Mouse (Mus musculus) embryonic facial prominence, embryonic 14.5 days (tissue): ENCODE results near the gene Fasn. TPM values are rescaled to one million over a fixed set of nuclear protein-coding genes. Genes with fewer than 3 reads are reported as not detected.

Source experiments
- ATAC-seq: fragments of 200-750 bp; cut with Nextera tagmentation; 2 replicates; pipeline ENCODE4 v1.8.0; 2017; ENCODE audit warnings: low read depth, moderate number of reproducible peaks, moderate TSS enrichment
- DNase-seq: peaks from one replicate; pipeline ENCODE4 v3.0.0-alpha.2; 2015; ENCODE audit warnings: low spot score
- H3K27ac ChIP-seq: fragments of 300-500 bp; sonication (generic); replicated peaks from 2 replicates; pipeline ENCODE4 v1.5.1; 2014; ENCODE audit warnings: low read depth, mild to moderate bottlenecking, low read length, moderate library complexity
- H3K27me3 ChIP-seq: fragments of 300-500 bp; sonication (generic); replicated peaks from 2 replicates; pipeline ENCODE4 v1.6.1; 2014; ENCODE audit warnings: low read length; ENCODE audit not compliant: control insufficient read depth, insufficient read depth
- H3K36me3 ChIP-seq: fragments of 300-500 bp; sonication (generic); 2 replicates; pipeline ENCODE4 v1.6.1; 2014; ENCODE audit warnings: low read length, mixed read lengths; ENCODE audit not compliant: control insufficient read depth, insufficient read depth
- H3K4me1 ChIP-seq: fragments of 300-500 bp; sonication (generic); 2 replicates; pipeline ENCODE4 v1.6.1; 2014; ENCODE audit warnings: antibody characterized with exemption, low read length; ENCODE audit not compliant: control insufficient read depth, insufficient read depth
- H3K4me2 ChIP-seq: fragments of 300-500 bp; sonication (generic); 2 replicates; pipeline ENCODE4 v1.6.1; 2014; ENCODE audit warnings: low read depth, mild to moderate bottlenecking, low read length, moderate library complexity, mixed read lengths
- H3K4me3 ChIP-seq: fragments of 300-500 bp; sonication (generic); 2 replicates; pipeline ENCODE4 v1.5.1; 2014; ENCODE audit warnings: low read depth, mild to moderate bottlenecking, low read length
- H3K9ac ChIP-seq: fragments of 300-500 bp; sonication (generic); 2 replicates; pipeline ENCODE4 v1.6.1; 2014; ENCODE audit warnings: low read depth, mild to moderate bottlenecking, low read length, moderate library complexity, mixed read lengths
- H3K9me3 ChIP-seq: fragments of 300-500 bp; sonication (generic); 2 replicates; pipeline ENCODE4 v1.6.1; 2016; ENCODE audit warnings: low read length; ENCODE audit not compliant: control insufficient read depth
- WGBS: fragments of 180-500 bp; shearing (Covaris S2); extraction: QIAGEN DNeasy Blood & Tissue Kit; methylation state at CpG from one replicate; pipeline ENCODE4 v1.1.7; 2014; 5-methylcytosine and 5-hydroxymethylcytosine counted together
- polyA plus RNA-seq: library from polyadenylated mRNA; unstranded; fragments of >200 nt; fragmentation: Nextera tagmentation; extraction: Ambion mirVana; gene quantifications from 2 replicates; pipeline ENCODE4 v1.2.1, GENCODE M21; 2014

Gene Fasn
- polyA plus RNA-seq, 1 experiment from 2014 or later, result 67.2 TPM

DNA sequence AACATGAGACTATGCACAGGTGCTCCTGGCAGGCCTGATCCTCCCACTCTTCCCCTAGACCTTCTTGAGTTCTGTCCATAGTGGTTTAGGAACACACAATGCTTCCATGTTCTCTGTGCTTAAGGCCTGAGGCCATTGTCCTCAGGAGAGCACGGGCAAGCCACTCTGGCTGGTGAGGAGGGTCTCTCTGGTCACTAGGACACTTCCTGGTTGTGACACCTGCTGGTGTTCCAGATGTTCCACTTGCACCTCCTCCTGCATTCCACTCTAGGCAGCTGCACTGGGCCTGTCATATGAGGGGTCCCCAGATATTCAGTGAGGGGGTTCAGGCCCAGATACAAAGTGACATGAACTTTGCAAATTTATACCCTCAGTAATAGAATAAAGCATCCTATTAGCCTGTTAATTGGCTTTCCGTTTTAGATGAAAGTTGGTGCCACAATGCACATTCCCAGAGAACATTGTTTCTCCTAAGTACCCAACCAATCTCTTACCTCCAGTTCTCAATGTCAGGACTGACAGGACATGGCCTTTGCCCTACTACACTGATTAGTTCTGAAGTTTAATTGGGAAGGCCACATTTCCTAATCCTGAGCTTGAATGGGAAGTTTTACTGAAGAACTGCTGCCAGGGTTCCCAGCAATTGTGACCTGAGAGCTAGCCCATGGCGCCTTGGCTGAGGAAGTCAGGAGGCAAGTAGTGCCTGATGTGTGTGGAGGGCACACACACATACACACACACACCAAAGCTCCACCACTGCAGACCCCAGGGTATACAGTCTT lies 7.5 kb upstream of the Fasn start:
- no peak for ATAC-seq
- 84% methylated on average over 3 of the region's 3 CpGs for WGBS
- Histone ChIP-seq H3K36me3 (no peaks in the 10 kb centered on the region), H3K4me3 (no peak overlapping the region), H3K9ac (no peak overlapping the region), H3K4me2 (no peak overlapping the region), H3K9me3 (no peaks in the 10 kb centered on the region), H3K27me3 (no peaks in the 10 kb centered on the region), H3K27ac (no peak overlapping the region), H3K4me1 (no peaks in the 10 kb centered on the region)
- no peak for DNase-seq

DNA sequence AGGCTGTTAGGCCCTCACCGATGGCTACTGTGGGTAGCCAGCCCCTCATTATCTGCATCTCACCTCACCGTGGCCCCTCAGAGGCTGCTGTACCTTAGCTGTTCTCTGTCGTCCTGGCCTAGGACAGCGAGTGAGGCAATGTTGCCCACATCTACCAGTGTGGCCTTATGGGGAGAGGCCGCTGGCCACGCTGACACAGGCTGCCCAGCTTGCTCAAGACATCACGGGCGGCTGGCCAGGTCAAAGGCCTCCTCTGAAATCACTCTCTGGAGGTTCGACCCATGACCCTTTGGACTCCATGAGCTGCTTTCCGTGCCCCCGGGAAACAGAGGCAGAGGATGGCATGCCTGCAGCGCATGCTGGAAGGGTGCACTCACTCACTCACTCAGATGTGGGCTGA lies 6.3 kb upstream of the Fasn start:
- no peak for DNase-seq
- Histone ChIP-seq H3K4me3 (no peak overlapping the region), H3K9ac (no peak overlapping the region), H3K4me1 (peaks cover under 1% of the 10 kb centered on the region; the same call in 1 of the 2 replicates), H3K36me3 (peaks cover 9% of the 10 kb centered on the region; the same call in 1 of the 2 replicates), H3K4me2 (no peak overlapping the region), H3K9me3 (no peaks in the 10 kb centered on the region), H3K27me3 (no peaks in the 10 kb centered on the region), H3K27ac (no peak overlapping the region)
- 76% methylated on average over 12 of the region's 12 CpGs for WGBS
- no peak for ATAC-seq

DNA sequence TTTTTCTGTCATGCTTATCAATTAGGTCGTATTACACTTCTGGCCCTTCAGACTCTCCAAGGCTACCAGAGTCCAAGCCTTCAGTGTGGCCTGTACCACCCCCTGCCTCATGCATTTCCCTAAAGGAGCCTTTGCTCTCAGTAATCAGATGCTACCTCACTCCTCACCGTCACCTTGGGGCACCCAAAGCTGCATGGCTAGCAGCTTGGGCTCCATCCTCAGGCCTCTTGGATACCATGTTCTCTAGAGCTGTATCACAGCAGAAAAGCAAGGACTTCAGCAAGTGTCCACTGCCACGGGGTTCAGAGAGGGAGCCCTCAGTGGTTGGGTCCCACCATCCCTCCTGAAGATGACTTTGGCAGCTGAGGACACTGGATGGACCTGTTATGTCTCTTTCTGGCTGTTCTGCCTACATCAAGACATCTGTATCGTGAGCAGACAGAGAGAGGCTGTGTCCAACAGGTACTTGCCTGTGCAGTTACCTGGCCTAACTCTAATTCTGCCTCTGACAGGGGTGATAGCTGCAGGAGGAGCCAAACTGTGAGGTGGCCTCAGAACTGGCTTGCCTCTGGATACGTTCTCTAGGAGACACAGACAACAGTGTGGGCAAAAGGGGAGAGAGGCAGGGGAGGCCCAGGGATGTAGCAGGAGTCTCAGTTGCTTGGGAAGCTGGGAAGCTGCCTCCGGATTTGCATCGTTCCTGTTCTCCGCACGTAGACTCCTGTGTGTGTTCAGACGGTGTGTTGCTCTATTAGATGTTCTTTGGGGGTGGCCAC lies 5.6 kb upstream of the Fasn start:
- Histone ChIP-seq H3K27ac (no peak overlapping the region), H3K9ac (no peak overlapping the region)
- no peak for ATAC-seq

DNA sequence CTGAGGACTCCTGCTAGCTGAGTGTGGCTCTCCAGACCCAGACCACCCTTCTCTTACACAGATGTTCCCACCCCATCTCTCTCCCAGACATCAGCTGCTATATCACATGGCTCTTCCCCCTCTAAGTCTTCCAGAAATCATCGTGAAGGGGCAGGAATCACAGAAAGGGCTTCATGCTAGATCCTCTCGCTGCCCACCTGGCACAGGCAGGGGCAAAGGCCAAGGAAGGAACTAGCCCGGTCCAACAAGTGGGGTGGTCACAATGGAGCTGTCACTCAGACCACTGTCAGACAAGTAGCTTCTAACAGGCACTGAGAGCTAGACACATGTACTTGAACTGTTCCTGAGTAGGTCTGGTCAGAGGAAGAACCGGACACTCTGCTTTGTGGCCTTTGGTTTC lies 4.1 kb upstream of the Fasn start:
- Histone ChIP-seq H3K9me3 (no peaks in the 10 kb centered on the region), H3K4me1 (peaks cover 9% of the 10 kb centered on the region), H3K36me3 (peaks cover 9% of the 10 kb centered on the region; the same call in 1 of the 2 replicates), H3K9ac (no peak overlapping the region), H3K4me2 (no peak overlapping the region), H3K4me3 (no peak overlapping the region), H3K27me3 (no peaks in the 10 kb centered on the region), H3K27ac (no peak overlapping the region)
- no peak for DNase-seq
- 80% methylated on average over 4 of the region's 4 CpGs for WGBS
- no peak for ATAC-seq

More for the DNA sequence above, 5.6 kb upstream of the Fasn start:
- Histone ChIP-seq H3K9me3 (no peaks in the 10 kb centered on the region), H3K4me2 (no peak overlapping the region), H3K27me3 (no peaks in the 10 kb centered on the region), H3K4me1 (peaks cover 8% of the 10 kb centered on the region), H3K4me3 (no peak overlapping the region), H3K36me3 (peaks cover 9% of the 10 kb centered on the region; the same call in 1 of the 2 replicates)
- WGBS, result 82% methylated on average over 10 of the region's 10 CpGs
- DNase-seq, result no peak

DNA sequence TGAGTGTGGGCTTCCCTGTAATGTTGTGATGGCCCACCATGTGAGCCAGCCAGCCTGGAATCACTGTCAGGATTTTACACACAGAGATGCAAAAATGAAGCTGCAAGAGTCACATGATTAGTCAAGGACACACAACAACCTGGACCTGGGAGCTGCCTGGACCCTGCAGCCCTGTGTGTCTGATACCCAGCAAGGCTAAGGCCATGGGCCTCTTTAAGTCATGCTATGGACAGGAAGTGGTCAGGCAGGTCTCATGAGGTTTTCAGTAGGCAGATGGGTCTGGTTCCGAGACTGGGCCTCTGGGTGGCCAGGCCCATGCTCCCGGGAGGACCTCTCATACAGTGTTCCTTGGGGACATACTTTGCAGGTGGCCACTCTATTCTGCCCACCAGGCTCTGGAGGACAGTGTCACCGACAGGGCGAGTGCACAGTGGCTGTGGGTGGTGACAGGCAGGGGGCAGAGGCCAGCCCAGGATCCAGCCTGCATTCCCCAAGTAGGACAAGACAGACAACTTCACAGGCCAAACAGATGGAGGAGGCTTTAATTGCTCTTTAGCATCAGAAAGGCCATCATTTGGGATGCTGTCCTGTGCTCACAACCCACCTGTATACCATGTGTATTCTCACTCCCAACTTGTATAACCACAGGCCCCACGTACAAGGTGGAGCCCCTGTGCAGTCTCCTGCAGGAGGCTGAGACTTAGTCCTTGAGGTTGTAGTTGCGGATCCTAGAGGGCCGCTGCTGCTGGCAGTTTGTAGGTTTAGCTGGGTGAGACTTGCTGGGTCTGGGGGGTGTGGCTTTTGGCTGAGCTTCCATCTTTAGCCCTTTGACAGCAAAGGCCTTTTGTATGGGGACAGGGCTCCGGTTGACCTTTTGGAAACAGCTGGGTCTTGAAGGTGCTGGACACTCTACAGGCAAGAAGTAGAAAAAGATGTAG lies 1.9 kb upstream of the Fasn start:
- DNase-seq (no peak), ATAC-seq (no peak)
- Histone ChIP-seq H3K36me3 (peaks cover 21% of the 10 kb centered on the region), H3K4me1 (peaks cover 25% of the 10 kb centered on the region), H3K27ac (peak overlapping the region; percentile 98; the same call in 1 of the 2 replicates), H3K4me3 (no peak overlapping the region), H3K27me3 (no peaks in the 10 kb centered on the region), H3K4me2 (no peak overlapping the region), H3K9me3 (no peaks in the 10 kb centered on the region), H3K9ac (no peak overlapping the region)
- 80% methylated on average over 8 of the region's 8 CpGs for WGBS

DNA sequence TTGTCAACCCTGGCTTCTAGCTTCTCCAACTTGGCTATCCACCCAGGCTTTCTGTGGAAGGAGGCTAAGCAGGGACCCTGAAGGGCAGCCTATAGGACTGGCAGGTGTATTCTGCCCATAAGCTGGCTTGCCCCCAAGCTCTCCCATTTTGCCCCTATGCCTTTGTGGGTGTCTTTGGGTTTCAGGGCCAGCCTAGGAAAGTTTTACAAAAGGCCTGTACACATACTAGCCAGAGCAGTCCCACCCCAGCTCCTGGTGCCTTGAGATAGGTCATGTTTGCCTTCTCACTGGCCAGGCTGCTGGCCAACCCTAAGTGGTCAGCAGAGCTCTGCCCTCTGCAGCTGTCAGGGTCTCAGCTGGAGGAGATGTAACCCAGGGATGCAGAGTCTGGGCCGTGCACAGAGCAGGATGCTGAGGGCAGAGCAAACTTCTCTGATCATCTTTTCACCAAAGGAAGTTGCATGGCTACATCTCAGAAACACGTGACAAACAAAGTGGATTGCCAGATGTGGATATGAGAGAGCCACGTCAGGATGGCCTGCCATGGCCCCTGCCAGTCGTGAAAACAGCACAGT lies 1.0 kb upstream of the Fasn start:
- no peak for ATAC-seq
- peak overlapping the region; percentile 98 for H3K27ac ChIP-seq
- no peaks in the 10 kb centered on the region for H3K27me3 ChIP-seq
- peaks cover 28% of the 10 kb centered on the region for H3K36me3 ChIP-seq
- H3K4me1 ChIP-seq, result peaks cover 25% of the 10 kb centered on the region
- DNase-seq, result no peak
- 33% methylated on average over 4 of the region's 4 CpGs for WGBS
- peak overlapping the region; percentile 91 for H3K4me3 ChIP-seq
- H3K9me3 ChIP-seq, result no peaks in the 10 kb centered on the region
- peak overlapping the region; percentile 86 for H3K4me2 ChIP-seq
- H3K9ac ChIP-seq, result peak overlapping the region; percentile 89

DNA sequence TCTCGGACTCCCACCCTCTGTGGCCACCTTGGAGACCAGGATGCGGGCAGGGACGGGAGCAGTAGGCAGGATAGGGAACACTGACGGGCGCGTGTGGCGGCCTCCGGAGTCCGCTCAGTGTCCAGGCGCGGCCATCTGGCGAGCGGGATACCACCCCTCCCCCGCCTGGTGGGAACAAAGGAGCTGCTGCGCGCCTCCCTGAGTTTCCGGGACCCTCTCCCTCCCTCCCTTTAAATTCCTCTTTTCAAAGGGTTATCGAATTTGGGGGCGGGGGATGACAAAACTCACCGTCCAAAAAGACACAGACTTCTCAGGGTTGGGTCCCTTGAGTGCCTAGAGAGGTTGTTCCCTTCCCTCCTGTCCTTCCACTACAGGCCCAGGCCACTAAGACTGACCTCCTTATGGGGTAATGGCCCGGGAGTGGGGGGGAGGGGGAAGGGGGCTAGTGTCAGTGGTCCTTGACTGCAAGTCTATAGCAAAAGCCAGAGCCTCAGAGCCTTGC lies 491 bp upstream of the Fasn start:
- DNase-seq (no peak), ATAC-seq (peak; percentile 47; the same call in 1 of the 2 replicates)
- Histone ChIP-seq H3K27me3 (no peaks in the 10 kb centered on the region), H3K4me3 (peak overlapping the region; percentile 91), H3K4me2 (peak overlapping the region; percentile 86), H3K27ac (peak overlapping the region; percentile 98), H3K9me3 (no peaks in the 10 kb centered on the region), H3K4me1 (peaks cover 25% of the 10 kb centered on the region), H3K9ac (peak overlapping the region; percentile 89), H3K36me3 (peaks cover 34% of the 10 kb centered on the region)
- 0% methylated on average over 16 of the region's 21 CpGs for WGBS

DNA sequence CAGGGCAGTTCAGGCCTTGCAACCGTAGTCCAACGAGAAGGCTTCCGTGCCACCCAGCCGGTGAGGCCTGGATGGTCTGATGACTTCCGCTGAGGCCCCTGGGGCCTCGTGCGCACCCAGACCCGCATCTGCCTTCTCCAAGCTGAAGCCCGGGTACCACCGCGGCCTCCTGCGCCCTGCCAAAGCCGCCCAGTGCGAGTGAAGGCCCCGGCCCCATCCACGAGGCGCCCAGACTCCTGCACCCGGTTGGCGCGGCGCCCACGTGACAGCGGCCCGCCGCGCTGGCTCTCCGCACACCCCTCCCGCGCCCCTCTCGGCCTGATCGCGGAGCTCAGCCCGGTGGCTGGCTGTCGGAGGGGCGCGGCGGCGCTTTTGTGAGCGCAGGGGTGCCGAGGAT lies 798 bp downstream of the Fasn start:
- H3K36me3 ChIP-seq, result peaks cover 47% of the 10 kb centered on the region
- H3K9ac ChIP-seq, result peak overlapping the region; percentile 89
- peak overlapping the region; percentile 86 for H3K4me2 ChIP-seq
- peaks cover 25% of the 10 kb centered on the region for H3K4me1 ChIP-seq
- WGBS, result 0% methylated on average over 13 of the region's 40 CpGs
- no peaks in the 10 kb centered on the region for H3K27me3 ChIP-seq
- H3K27ac ChIP-seq, result peak overlapping the region; percentile 98
- no peaks in the 10 kb centered on the region for H3K9me3 ChIP-seq
- DNase-seq, result peak; percentile 76
- peak; percentile 51 for ATAC-seq
- peak overlapping the region; percentile 91 for H3K4me3 ChIP-seq
